ENCODE assay signal across 9 mouse cellular contexts in the genomic region with DNA sequence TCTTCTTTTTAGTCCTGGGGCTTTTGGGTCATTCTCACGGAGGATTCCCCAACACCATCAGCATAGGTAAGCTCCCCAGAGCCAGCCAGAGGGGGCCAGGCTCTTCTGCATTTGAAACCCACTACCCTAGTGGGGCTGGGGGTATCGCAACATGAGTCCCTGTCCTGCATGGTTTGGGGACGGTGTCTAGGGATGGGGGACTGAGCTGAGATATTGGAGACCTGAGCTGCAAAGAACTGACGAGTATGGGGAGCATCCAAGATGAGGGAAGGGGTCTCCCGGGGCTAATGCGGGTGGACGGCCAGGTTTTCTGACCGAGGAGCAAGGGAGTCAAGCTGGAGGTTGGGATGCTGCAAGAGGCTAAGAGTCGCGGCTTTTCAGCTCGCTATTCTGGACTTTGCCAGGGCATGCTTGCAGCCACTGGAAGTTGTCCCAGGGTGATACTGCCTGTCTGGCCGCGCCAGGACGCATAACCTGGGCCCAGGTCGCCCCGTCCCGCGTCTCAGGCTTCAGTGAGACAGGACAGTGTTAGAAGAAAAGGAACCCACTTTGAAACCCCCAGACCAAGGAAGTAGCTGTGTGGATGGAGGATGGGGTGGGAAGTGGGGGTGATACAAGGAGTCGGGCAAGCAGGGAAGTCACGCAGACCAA. TPM values are rescaled to one million over a fixed set of nuclear protein-coding genes. Genes with fewer than 3 reads are reported as not detected.
DNase-seq lines count a peak whose midpoint lies in the region; ATAC-seq and TF ChIP-seq lines count a peak whose summit lies in the region.
"Had no signal": no experiment of that assay in that cellular context is flagged by ENCODE, and none has a peak within 500 bp of the region (broad histone marks: within the 10 kb centered on the region; RNA-seq: fewer than 3 reads in every experiment).

No protein-coding gene starts in this region.

- DNase-seq in cerebellum, postnatal 25 days: peak; percentile 21 to 24
- no peak for DNase-seq in cerebellum, adult 18-20 months
- DNase-seq in adrenal gland, postnatal 25 days: peak; percentile 31
- peak; percentile 44 for DNase-seq in kidney, adult 18-20 months
- DNase-seq in lung, postnatal 0 days (ENCODE audit: low spot score): no peak
- no peak for DNase-seq in layer of hippocampus, adult 9-11 months

- no peak for TF ChIP-seq EP300 in lung, postnatal 0 days (IDR thresholded peaks at IDR 0.05)

- peak overlapping the region; percentile 26; the same call in 1 of the 2 replicates for H3K27ac ChIP-seq in lung, postnatal 0 days (ENCODE audit: low read length)
- H3K27ac ChIP-seq in stomach, embryonic 15.5 days: peak overlapping the region; percentile 31; the same call in 1 of the 2 replicates

- no peaks in the 10 kb centered on the region for H3K27me3 ChIP-seq in lung, postnatal 0 days (replicated peaks; ENCODE audit: insufficient read depth, low read length)
- no peaks in the 10 kb centered on the region for H3K27me3 ChIP-seq in stomach, embryonic 15.5 days (replicated peaks)

- WGBS in lung, postnatal 0 days: 12% methylated on average over 20 of the region's 20 CpGs
- WGBS in stomach, embryonic 15.5 days: 16% methylated on average over 20 of the region's 20 CpGs

- peak overlapping the region; percentile 51 for H3K4me2 ChIP-seq in lung, postnatal 0 days (replicated peaks; ENCODE audit: low read depth, low read length)
- H3K4me2 ChIP-seq in stomach, embryonic 15.5 days: peak overlapping the region; percentile 56

- H3K4me1 ChIP-seq in lung, postnatal 0 days (ENCODE audit: insufficient read depth, low read depth, low read length): no peaks in the 10 kb centered on the region
- H3K4me1 ChIP-seq in stomach, embryonic 15.5 days: no peaks in the 10 kb centered on the region

- no peaks in the 10 kb centered on the region for H3K36me3 ChIP-seq in lung, postnatal 0 days (ENCODE audit: insufficient read depth, low read length)
- no peaks in the 10 kb centered on the region for H3K36me3 ChIP-seq in stomach, embryonic 15.5 days

- peak; percentile 21 for ATAC-seq in granulocyte monocyte progenitor cell, adult 5-6 weeks (replicated peaks; ENCODE audit: poor library complexity, severe bottlenecking)
- ATAC-seq in lung, postnatal 0 days: 0 out of 2 replicates have a peak, but pooled peaks have one; percentile 23
- no peak for ATAC-seq in stomach, embryonic 15.5 days (ENCODE audit: insufficient read depth, low FRiP score, low read depth)

- no peaks in the 10 kb centered on the region for H3K9me3 ChIP-seq in lung, postnatal 0 days (ENCODE audit: low read length)
- no peaks in the 10 kb centered on the region for H3K9me3 ChIP-seq in stomach, embryonic 15.5 days

- H3K4me3 ChIP-seq in lung, postnatal 0 days (ENCODE audit: low read depth, low read length): peak overlapping the region; percentile 37
- peak overlapping the region; percentile 44 for H3K4me3 ChIP-seq in stomach, embryonic 15.5 days (replicated peaks)

- no peak for TF ChIP-seq CTCF in lung, postnatal 0 days (IDR thresholded peaks at IDR 0.05)

- no peak overlapping the region for H3K9ac ChIP-seq in lung, postnatal 0 days (replicated peaks; ENCODE audit: low read depth)
- H3K9ac ChIP-seq in stomach, embryonic 15.5 days: peak overlapping the region; percentile 19

RNA-seq across cellular contexts. Expression of gene Gria3, which starts 1.1 kb away (rescaled TPM):
- total RNA-seq in adrenal gland, postnatal 25 days (2021): 18.7 and 28.4 TPM in 2 replicates
- total RNA-seq in granulocyte monocyte progenitor cell, adult 5-6 weeks (2014; fragmentation: Nextera tagmentation): 139 and 142 TPM in 2 replicates
- total RNA-seq in granulocyte monocyte progenitor cell, adult 5-6 weeks (2017): 60.8 and 76.8 TPM in 2 replicates
- polyA plus RNA-seq in lung, postnatal 0 days (2015; fragmentation: Nextera tagmentation; extraction: Ambion mirVana): 3.9 and 4.1 TPM in 2 replicates
- 9.0 TPM in 2 replicates for polyA plus RNA-seq in stomach, embryonic 15.5 days (2015; fragmentation: Nextera tagmentation; extraction: Ambion mirVana)
- polyA plus RNA-seq: C2C12 had no signal

Comparison
In these comparisons a context has a peak if more than half of its experiments do, and no peak if none do; other contexts are left out.
1. DNase-seq: peak in cerebellum, postnatal 25 days (2 of 2), adrenal gland, postnatal 25 days (single experiment) and kidney, adult 18-20 months (single experiment); none in cerebellum, adult 18-20 months (0 of 2), lung, postnatal 0 days (single experiment) and layer of hippocampus, adult 9-11 months (single experiment).